Mouse (Mus musculus) urinary bladder, postnatal 10 days (tissue): ENCODE data around the gene Chrm5.
"Not testable (repeated sequence)": the region's sequence is repeated elsewhere in the genome, so short reads cannot be mapped to it uniquely, and the experiment has no call there.

Experiments
- DNase-seq: peaks from one replicate; pipeline ENCODE4 v3.0.0; 2022; ENCODE audit warnings: low spot score

Gene Chrm5

GRCm38 (mm10) chr2:112481564-112481963 lies 995 bp upstream of the Chrm5 start:
- DNase-seq = no peak

- DNase-seq = no peak
These were observed 4.0 kb downstream of the Chrm5 start for GRCm38 (mm10) chr2:112476554-112476953.

GRCm38 (mm10) chr2:112474997-112475724 lies 5.4 kb downstream of the Chrm5 start:
- DNase-seq = no peak

- DNase-seq = no peak
These were observed 8.5 kb downstream of the Chrm5 start for GRCm38 (mm10) chr2:112472076-112472475.

GRCm38 (mm10) chr2:112470961-112471381 lies 9.6 kb downstream of the Chrm5 start:
- no peak for DNase-seq

GRCm38 (mm10) chr2:112469542-112469941 lies 11.0 kb downstream of the Chrm5 start:
- DNase-seq = no peak

GRCm38 (mm10) chr2:112460557-112460956 lies 20.0 kb downstream of the Chrm5 start:
- no peak for DNase-seq

GRCm38 (mm10) chr2:112454862-112455564 lies 25.6 kb downstream of the Chrm5 start, which contains the start of gene Emc7:
TSS of gene Emc7 (plus strand) at chr2:112454997.
- peak; percentile 96 for DNase-seq

GRCm38 (mm10) chr2:112454125-112454861 lies 26.3 kb downstream of the Chrm5 start:
- DNase-seq = no peak

GRCm38 (mm10) chr2:112452513-112452912 lies 28.1 kb downstream of the Chrm5 start:
- not testable (repeated sequence) for DNase-seq

- no peak for DNase-seq
These were observed 30.8 kb downstream of the Chrm5 start for GRCm38 (mm10) chr2:112449597-112450296.

- no peak for DNase-seq
These were observed 32.0 kb downstream of the Chrm5 start for GRCm38 (mm10) chr2:112448510-112449059.

GRCm38 (mm10) chr2:112448046-112448445 lies 32.5 kb downstream of the Chrm5 start:
- not testable (repeated sequence) for DNase-seq

- no peak for DNase-seq
These were observed 35.1 kb downstream of the Chrm5 start for GRCm38 (mm10) chr2:112445511-112445910.

- no peak for DNase-seq
These were observed 37.1 kb downstream of the Chrm5 start for GRCm38 (mm10) chr2:112443491-112443890.

- no peak for DNase-seq
These were observed 43.0 kb downstream of the Chrm5 start for GRCm38 (mm10) chr2:112437589-112437988.

- no peak for DNase-seq
These were observed 44.3 kb downstream of the Chrm5 start for GRCm38 (mm10) chr2:112436292-112436691.

- DNase-seq = no peak
These were observed 47.2 kb downstream of the Chrm5 start for GRCm38 (mm10) chr2:112433359-112433758.

- no peak for DNase-seq
These were observed 48.0 kb downstream of the Chrm5 start for GRCm38 (mm10) chr2:112432523-112432922.

GRCm38 (mm10) chr2:112430403-112430802 lies 50.2 kb downstream of the Chrm5 start:
- no peak for DNase-seq

GRCm38 (mm10) chr2:112429665-112430064 lies 50.9 kb downstream of the Chrm5 start:
- no peak for DNase-seq
